18 mouse cellular contexts compared by ENCODE assay signal in the genomic region with DNA sequence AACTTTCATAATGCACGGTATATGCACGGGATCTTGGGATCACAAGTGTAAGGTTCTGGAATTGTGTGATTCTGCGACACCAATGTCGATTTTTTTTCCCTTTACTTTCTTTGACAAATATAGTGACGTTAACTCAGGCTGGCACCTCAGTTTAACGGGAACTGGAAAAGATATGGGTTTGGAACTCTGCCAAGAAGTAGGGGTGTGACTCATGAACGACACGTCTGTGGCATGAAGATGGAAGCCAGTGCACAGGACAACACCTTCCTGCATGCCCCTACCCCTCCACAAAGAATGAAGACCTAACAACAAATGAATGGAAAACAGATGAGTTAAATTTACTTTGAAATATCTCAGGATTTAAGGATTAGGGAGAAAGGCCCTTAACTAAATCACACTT.
"Had no signal": no experiment of that assay in that cellular context is flagged by ENCODE, and none has a peak within 500 bp of the region (broad histone marks: within the 10 kb centered on the region; RNA-seq: fewer than 3 reads in every experiment).

No protein-coding gene starts in this region.

- H3K9ac ChIP-seq: limb, embryonic 13.5 days; liver, embryonic 14.5 days; neural tube, embryonic 15.5 days had no signal

- DNase-seq: kidney, adult 11 months; kidney, adult 9 months; kidney, postnatal 36 days; left cerebral cortex, postnatal 4 days; midbrain, embryonic 14.5 days; retina, postnatal 1 day; right cerebral cortex, postnatal 4 days; spleen, adult 18-20 months; thymus, adult 2 months; thymus, postnatal 25 days had no signal

- H3K4me2 ChIP-seq: limb, embryonic 13.5 days; neural tube, embryonic 15.5 days had no signal

- H3K36me3 ChIP-seq: limb, embryonic 13.5 days; midbrain, embryonic 10.5 days had no signal

- H3K27ac ChIP-seq: kidney, postnatal 0 days; layer of hippocampus, adult 2 months; limb, embryonic 13.5 days; liver, embryonic 14.5 days; midbrain, embryonic 10.5 days; neural tube, embryonic 15.5 days had no signal

- H3K4me1 ChIP-seq: midbrain, embryonic 10.5 days; neural tube, embryonic 15.5 days had no signal

- H3K9me3 ChIP-seq: midbrain, embryonic 10.5 days; neural tube, embryonic 15.5 days had no signal

- H3K27me3 ChIP-seq: neural tube, embryonic 15.5 days had no signal

- H3K4me3 ChIP-seq: layer of hippocampus, adult 2 months; limb, embryonic 13.5 days; midbrain, embryonic 10.5 days; myocyte; neural tube, embryonic 15.5 days had no signal

- ATAC-seq: lung, postnatal 0 days had no signal
